Mouse (Mus musculus) lung, postnatal 10 days (tissue): ENCODE data around the gene Rbak.
"Not testable (repeated sequence)": the region's sequence is repeated elsewhere in the genome, so short reads cannot be mapped to it uniquely, and the experiment has no call there.

Source experiments
- DNase-seq: peaks from one replicate; pipeline ENCODE4 v3.0.0; 2021

The Rbak gene

GRCm38 (mm10) chr5:143180255-143181076 lies at the start of gene Rbak, which contains the start of gene Spdye4b:
TSS of gene Rbak (minus strand) at chr5:143180775.
TSS of gene Spdye4b (plus strand) at chr5:143181017.
- DNase-seq = peak; percentile 96

GRCm38 (mm10) chr5:143226790-143227189 lies 46.2 kb upstream of the Rbak start, which contains the start of gene Spdye4a:
TSS of gene Spdye4a (minus strand) at chr5:143226890.
- DNase-seq = no peak

GRCm38 (mm10) chr5:143222287-143222686 lies 41.7 kb upstream of the Rbak start:
- no peak for DNase-seq

- DNase-seq = no peak
These were observed 40.4 kb upstream of the Rbak start for GRCm38 (mm10) chr5:143220996-143221395.

- DNase-seq = no peak
These were observed 33.3 kb upstream of the Rbak start for GRCm38 (mm10) chr5:143213832-143214231.

- no peak for DNase-seq
These were observed 24.4 kb upstream of the Rbak start for GRCm38 (mm10) chr5:143205015-143205414.

GRCm38 (mm10) chr5:143196506-143196905 lies 15.9 kb upstream of the Rbak start:
- DNase-seq = no peak

- no peak for DNase-seq
These were observed 14.6 kb upstream of the Rbak start for GRCm38 (mm10) chr5:143195166-143195565.

GRCm38 (mm10) chr5:143194747-143195146 lies 14.2 kb upstream of the Rbak start:
- DNase-seq = not testable (repeated sequence)

GRCm38 (mm10) chr5:143192806-143193205 lies 12.2 kb upstream of the Rbak start:
- no peak for DNase-seq

- DNase-seq = not testable (repeated sequence)
These were observed 7.4 kb upstream of the Rbak start for GRCm38 (mm10) chr5:143188014-143188413.

GRCm38 (mm10) chr5:143179179-143179578 lies 1.4 kb downstream of the Rbak start:
- DNase-seq = peak; percentile 18

GRCm38 (mm10) chr5:143177541-143178200 lies 2.9 kb downstream of the Rbak start:
- DNase-seq = peak; percentile 14

- DNase-seq = no peak
These were observed 4.6 kb downstream of the Rbak start for GRCm38 (mm10) chr5:143175970-143176369.

GRCm38 (mm10) chr5:143165508-143166070 lies 15.0 kb downstream of the Rbak start:
- DNase-seq = peak; percentile 73

- no peak for DNase-seq
These were observed 25.0 kb downstream of the Rbak start for GRCm38 (mm10) chr5:143155534-143155933.

- DNase-seq = no peak
These were observed 26.8 kb downstream of the Rbak start for GRCm38 (mm10) chr5:143153756-143154155.

GRCm38 (mm10) chr5:143150044-143150443 lies 30.5 kb downstream of the Rbak start:
- DNase-seq = no peak

- DNase-seq = no peak
These were observed 31.0 kb downstream of the Rbak start for GRCm38 (mm10) chr5:143149536-143149935.

- no peak for DNase-seq
These were observed 31.9 kb downstream of the Rbak start for GRCm38 (mm10) chr5:143148661-143149060.

- no peak for DNase-seq
These were observed 33.1 kb downstream of the Rbak start, which contains the start of gene Olfr718-ps1 for GRCm38 (mm10) chr5:143147481-143147880. TSS of gene Olfr718-ps1 (minus strand) at chr5:143147581.

- DNase-seq = no peak
These were observed 43.0 kb downstream of the Rbak start for GRCm38 (mm10) chr5:143137580-143137979.

GRCm38 (mm10) chr5:143135042-143135441 lies 45.5 kb downstream of the Rbak start:
- DNase-seq = no peak
